Mouse (Mus musculus) liver, embryonic 14 days (tissue): ENCODE measurements around the gene Kcnh8. TPM values are rescaled to one million over a fixed set of nuclear protein-coding genes. Genes with fewer than 3 reads are reported as not detected.

Experiments used
- polyA plus RNA-seq: library from polyadenylated mRNA; depleted of rRNA; stranded (reverse); fragments of >200 nt; gene quantifications from 2 replicates; pipeline ENCODE4 v1.2.3, GENCODE M21; 2012; rRNA removed

Kcnh8 gene
- not detected in 2 replicates for polyA plus RNA-seq

DNA sequence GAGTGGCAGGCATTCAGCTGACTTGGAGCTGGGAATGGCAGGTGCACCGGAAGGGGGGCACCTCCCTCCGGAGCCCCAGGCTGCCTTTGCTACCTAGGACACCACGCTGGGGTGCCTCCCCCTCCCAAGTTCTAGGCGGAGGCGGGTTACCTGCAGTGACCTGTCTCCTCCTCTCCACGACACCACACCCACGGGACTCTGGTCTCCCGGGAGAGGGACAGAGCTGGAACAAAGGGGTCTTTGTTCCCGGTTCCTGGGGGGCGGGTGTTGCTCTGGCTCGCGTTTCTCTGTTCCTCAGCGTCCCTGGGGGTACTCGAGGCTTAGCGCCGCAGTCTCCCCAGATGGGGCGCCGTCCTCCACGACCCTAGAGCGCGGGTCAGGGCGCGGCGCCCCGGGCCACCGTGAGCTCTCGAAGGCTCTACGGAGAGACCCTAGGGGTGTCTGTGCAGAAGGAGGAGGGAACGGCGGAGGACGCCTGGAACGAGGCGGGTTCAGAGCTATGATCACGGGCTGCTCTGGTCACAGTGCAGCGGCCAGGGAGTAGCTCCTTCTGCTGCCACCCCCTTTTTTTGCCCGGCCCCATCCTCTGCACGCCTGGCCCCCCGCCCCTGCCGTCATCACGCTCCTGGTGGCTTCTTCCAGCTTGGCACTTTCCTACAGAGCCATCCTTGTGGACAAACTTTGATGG lies at the start of gene Kcnh8:
Gene Kcnh8 (plus strand): TSS at position 617 of the 688 bp plus-strand sequence.

